Mouse (Mus musculus) olfactory bulb, adult 2 months (tissue): ENCODE results near the gene Tnpo2.

ENCODE experiments used
- CTCF ChIP-seq: fragments of 200-500 bp; IDR thresholded peaks from 2 replicates; pipeline ENCODE4 v1.5.1; 2012; ENCODE audit warnings: low read depth, mild to moderate bottlenecking, low read length, moderate library complexity; ENCODE audit not compliant: insufficient read depth
- POLR2A ChIP-seq: fragments of 200-500 bp; IDR thresholded peaks from 2 replicates; pipeline ENCODE4 v1.6.1; 2012; ENCODE audit warnings: mild to moderate bottlenecking, low read depth, low read length, moderate library complexity; ENCODE audit not compliant: insufficient read depth

DNA sequence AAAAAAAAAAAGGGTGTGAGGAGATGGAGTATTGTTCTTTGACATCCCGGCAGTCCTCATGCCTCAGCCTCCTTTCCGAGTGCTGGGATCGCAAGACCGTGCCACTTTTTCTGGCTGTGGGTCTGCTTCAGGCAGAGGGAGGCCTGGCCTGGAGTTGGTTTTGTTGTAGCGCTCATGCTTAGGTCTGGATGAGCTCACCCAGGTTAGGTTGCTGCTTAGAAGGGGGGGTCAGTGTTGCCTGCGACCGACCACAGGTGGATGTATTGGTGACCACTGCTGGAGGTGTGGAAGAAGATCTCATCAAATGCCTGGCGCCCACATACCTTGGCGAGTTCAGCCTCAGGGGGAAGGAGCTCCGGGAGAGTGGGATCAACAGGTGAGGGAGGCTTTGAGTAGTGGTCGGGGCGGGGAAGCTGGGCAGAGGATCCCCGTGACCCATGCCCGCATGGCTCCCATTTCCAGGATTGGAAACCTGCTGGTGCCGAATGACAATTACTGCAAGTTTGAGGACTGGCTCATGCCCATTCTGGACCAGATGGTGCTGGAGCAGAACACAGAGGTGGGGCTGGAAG is 36.4 kb downstream of the Tnpo2 start:
- TF ChIP-seq POLR2A (no peak), CTCF (no peak)
